Mouse (Mus musculus) CH12.LX (cell line): ENCODE data around the gene H2-M10.6. TPM values are rescaled to one million over a fixed set of nuclear protein-coding genes. Genes with fewer than 3 reads are reported as not detected.

Experiments used
- DNase-seq: peaks from one replicate; pipeline ENCODE4 v3.0.0-alpha.2; 2013; ENCODE audit errors: extremely low read depth
- H3K27ac ChIP-seq: 2 replicates; pipeline ENCODE4 v1.5.1; 2012; ENCODE audit warnings: low read depth, mild to moderate bottlenecking, control low read depth, moderate library complexity; ENCODE audit not compliant: insufficient read depth
- H3K27me3 ChIP-seq: replicated peaks from 2 replicates; pipeline ENCODE3; 2012; ENCODE audit warnings: inconsistent platforms
- H3K36me3 ChIP-seq, 2 experiments: replicated peaks in 1 of 2; 2 replicates each; pipeline versions ENCODE3 to v1.6.1; 2012; ENCODE audit warnings: inconsistent platforms in 1 of 2, low read length in 1 of 2, mild to moderate bottlenecking in 1 of 2, mixed read lengths in 1 of 2, moderate library complexity in 1 of 2; ENCODE audit not compliant: control insufficient read depth in 1 of 2, insufficient read depth in 1 of 2
- H3K4me1 ChIP-seq, 2 experiments: 2 replicates each; pipeline ENCODE4 v1.6.1; 2012; ENCODE audit warnings: inconsistent platforms in 1 of 2, moderate library complexity in 1 of 2; ENCODE audit not compliant: insufficient read depth in 2 of 2, control insufficient read depth in 1 of 2
- H3K4me2 ChIP-seq: 2 replicates; pipeline ENCODE4 v1.6.1; 2012; ENCODE audit warnings: low read depth, mild to moderate bottlenecking, control low read depth; ENCODE audit not compliant: poor library complexity, insufficient read depth, severe bottlenecking
- H3K4me3 ChIP-seq, 3 experiments: fragments of 150-350 bp in 1 of 3; sonication (generic) in 1 of 3; replicated peaks in 1 of 3; 2 replicates each; pipeline versions ENCODE3 to v1.5.1; 2011 to 2012; ENCODE audit warnings: low read depth in 2 of 3, low read length in 2 of 3, mild to moderate bottlenecking in 2 of 3, moderate library complexity in 2 of 3, control low read depth in 1 of 3, improper control_type of control experiment in 1 of 3, inconsistent platforms in 1 of 3, mixed read lengths in 1 of 3; ENCODE audit not compliant: poor library complexity in 1 of 3
- H3K79me2 ChIP-seq: replicated peaks from 2 replicates; pipeline ENCODE4 v1.6.1; 2012; ENCODE audit warnings: mild to moderate bottlenecking, moderate library complexity; ENCODE audit not compliant: control insufficient read depth, poor library complexity, insufficient read depth, severe bottlenecking; ENCODE audit errors: extremely low read depth
- H3K9ac ChIP-seq: 2 replicates; pipeline ENCODE4 v1.6.1; 2012; ENCODE audit warnings: low read depth, mild to moderate bottlenecking, control low read depth, moderate library complexity; ENCODE audit not compliant: insufficient read depth
- H3K9me3 ChIP-seq: replicated peaks from 2 replicates; pipeline ENCODE3; 2012; ENCODE audit warnings: low read length, inconsistent platforms, mixed read lengths
- E2F4 ChIP-seq: IDR thresholded peaks from 2 replicates; pipeline ENCODE4 v1.6.1; 2011; ENCODE audit warnings: low read depth, low read length, improper control_type of control experiment; ENCODE audit not compliant: insufficient replicate concordance
- ETS1 ChIP-seq: conservative IDR thresholded peaks from 2 replicates; pipeline ENCODE4 v1.6.1; 2012; ENCODE audit warnings: low read depth, mild to moderate bottlenecking, inconsistent platforms, low read length, improper control_type of control experiment, moderate library complexity
- IRF4 ChIP-seq: IDR thresholded peaks from 2 replicates; pipeline ENCODE4 v1.6.1; 2014; ENCODE audit warnings: low read depth, mild to moderate bottlenecking, inconsistent platforms, low read length, improper control_type of control experiment
- MAFK ChIP-seq: IDR thresholded peaks from 2 replicates; pipeline ENCODE4 v1.6.1; 2011; ENCODE audit warnings: low read length, improper control_type of control experiment; ENCODE audit not compliant: insufficient replicate concordance
- MAX ChIP-seq: IDR thresholded peaks from 2 replicates; pipeline ENCODE4 v1.6.1; 2011; ENCODE audit warnings: low read length, improper control_type of control experiment
- MAZ ChIP-seq: IDR thresholded peaks from 2 replicates; pipeline ENCODE4 v1.6.1; 2012; ENCODE audit warnings: low read depth, mild to moderate bottlenecking, inconsistent platforms, low read length, improper control_type of control experiment, moderate library complexity
- MEF2A ChIP-seq: IDR thresholded peaks from 2 replicates; pipeline ENCODE4 v1.6.1; 2014; ENCODE audit warnings: low read depth, mild to moderate bottlenecking, inconsistent platforms, low read length, improper control_type of control experiment, borderline replicate concordance
- MXI1 ChIP-seq: IDR thresholded peaks from 2 replicates; pipeline ENCODE4 v1.6.1; 2011; ENCODE audit warnings: mild to moderate bottlenecking, low read depth, low read length, improper control_type of control experiment
- MYC ChIP-seq: IDR thresholded peaks from 2 replicates; pipeline ENCODE4 v1.6.1; 2011; ENCODE audit warnings: low read depth, mild to moderate bottlenecking, improper control_type of control experiment, low read length
- NRF1 ChIP-seq: IDR thresholded peaks from 2 replicates; pipeline ENCODE4 v1.6.1; 2014; ENCODE audit warnings: low read depth, mild to moderate bottlenecking, inconsistent platforms, low read length, improper control_type of control experiment, moderate library complexity
- PAX5 ChIP-seq: IDR thresholded peaks from 2 replicates; pipeline ENCODE4 v1.6.1; 2012; ENCODE audit warnings: low read length, inconsistent platforms, mixed read lengths
- POLR2A ChIP-seq: IDR thresholded peaks from 2 replicates; pipeline ENCODE4 v1.6.1; 2011; ENCODE audit warnings: low read depth, mild to moderate bottlenecking, improper control_type of control experiment, low read length
- POLR2AphosphoS2 ChIP-seq: IDR thresholded peaks from 2 replicates; pipeline ENCODE4 v1.6.1; 2011; ENCODE audit warnings: low read depth, low read length, improper control_type of control experiment
- RCOR1 ChIP-seq: conservative IDR thresholded peaks from 2 replicates; pipeline ENCODE4 v1.6.1; 2012; ENCODE audit warnings: low read depth, mild to moderate bottlenecking, inconsistent platforms, low read length, improper control_type of control experiment
- TBP ChIP-seq: conservative IDR thresholded peaks from 2 replicates; pipeline ENCODE4 v1.6.1; 2011; ENCODE audit warnings: low read depth, low read length, improper control_type of control experiment
- UBTF ChIP-seq: IDR thresholded peaks from 2 replicates; pipeline ENCODE4 v1.6.1; 2012; ENCODE audit warnings: low read depth, mild to moderate bottlenecking, inconsistent platforms, low read length, improper control_type of control experiment, moderate library complexity
- USF2 ChIP-seq: conservative IDR thresholded peaks from 2 replicates; pipeline ENCODE4 v1.6.1; 2011; ENCODE audit warnings: low read depth, low read length, improper control_type of control experiment
- ZKSCAN1 ChIP-seq: IDR thresholded peaks from 2 replicates; pipeline ENCODE4 v1.6.1; 2012; ENCODE audit warnings: low read depth, inconsistent platforms, low read length, improper control_type of control experiment, borderline replicate concordance
- ZMIZ1 ChIP-seq: IDR thresholded peaks from 2 replicates; pipeline ENCODE4 v1.6.1; 2012; ENCODE audit warnings: low read depth, mild to moderate bottlenecking, inconsistent platforms, low read length, improper control_type of control experiment
- dilution Hi-C: fragments of 300-500 bp; cut with MboI; formaldehyde crosslinking; loops from 2 replicates; pipeline ENCODE4 v1.14.3; 2020; ENCODE audit warnings: low sequenced_read_pairs; ENCODE audit not compliant: extremely low pct_unique_long_range_greater_than_20kb, extremely low pct_ligation_motif_present
- in situ Hi-C: fragments of 300-500 bp; cut with MboI; formaldehyde crosslinking; loops from 3 replicates; pipeline ENCODE4 v1.14.3; 2019; ENCODE audit warnings: low sequenced_read_pairs, low pct_ligation_motif_present, low pct_unique_long_range_greater_than_20kb, mixed read lengths
- polyA plus RNA-seq: library from polyadenylated mRNA; unstranded; fragments of >175 nt; gene quantifications from 2 replicates; pipeline ENCODE4 v1.2.1, GENCODE M21; 2012; ENCODE audit warnings: low read depth; ENCODE audit not compliant: insufficient read length
- total RNA-seq, 2 experiments: library from RNA; depleted of rRNA; stranded (reverse); fragments of 300-350 nt in 1 of 2; fragments of >200 nt in 1 of 2; gene quantifications; 2 replicates each; pipeline ENCODE4 v1.2.3; 2012 to 2014

The H2-M10.6 gene
- total and polyA plus RNA-seq, 3 experiments = 0.27 TPM; not detected in 2

DNA sequence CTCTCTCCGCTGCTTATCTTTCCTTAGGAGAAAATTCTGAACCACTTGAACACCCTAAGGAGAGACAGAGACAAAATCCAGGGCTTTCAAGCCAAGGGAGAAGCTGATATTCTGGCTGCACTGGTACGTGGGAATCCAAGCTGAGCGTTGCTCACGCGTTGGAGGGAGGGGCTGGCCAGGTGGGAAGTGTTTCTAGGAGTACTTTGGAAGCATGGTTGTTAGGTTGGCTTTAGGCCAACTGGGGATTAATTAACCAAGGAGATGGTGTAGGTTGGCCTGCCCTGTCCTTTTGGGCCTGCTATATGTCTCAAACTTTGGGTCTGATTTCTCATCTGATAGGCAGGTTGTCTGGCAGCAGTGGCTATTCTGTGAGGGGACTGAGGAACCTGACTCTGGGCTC lies 39.2 kb downstream of the H2-M10.6 start:
- H3K9ac ChIP-seq = no peak overlapping the region
- no peak overlapping the region for H3K4me3 ChIP-seq
- peaks cover 0 to 9% of the 10 kb centered on the region in 2 experiments; a peak in 1 of 4 replicates for H3K4me1 ChIP-seq
- H3K79me2 ChIP-seq = no peaks in the 10 kb centered on the region; the same call in 1 of the 2 replicates
- TF ChIP-seq POLR2AphosphoS2 (no peak), NRF1 (no peak), MAX (no peak), E2F4 (no peak), MYC (no peak), ETS1 (no peak), ZKSCAN1 (no peak), PAX5 (no peak), USF2 (no peak), ZMIZ1 (no peak), MEF2A (no peak)
- TF ChIP-seq, all 38 proteins: peak for 0
- in situ Hi-C loops (no loop called here), dilution Hi-C loops (no loop called here)
- Histone ChIP-seq H3K27ac (no peak overlapping the region), H3K36me3 (peaks cover 42 to 82% of the 10 kb centered on the region in 2 experiments), H3K27me3 (no peaks in the 10 kb centered on the region), H3K4me2 (no peak overlapping the region), H3K9me3 (no peaks in the 10 kb centered on the region)
- no peak for DNase-seq

DNA sequence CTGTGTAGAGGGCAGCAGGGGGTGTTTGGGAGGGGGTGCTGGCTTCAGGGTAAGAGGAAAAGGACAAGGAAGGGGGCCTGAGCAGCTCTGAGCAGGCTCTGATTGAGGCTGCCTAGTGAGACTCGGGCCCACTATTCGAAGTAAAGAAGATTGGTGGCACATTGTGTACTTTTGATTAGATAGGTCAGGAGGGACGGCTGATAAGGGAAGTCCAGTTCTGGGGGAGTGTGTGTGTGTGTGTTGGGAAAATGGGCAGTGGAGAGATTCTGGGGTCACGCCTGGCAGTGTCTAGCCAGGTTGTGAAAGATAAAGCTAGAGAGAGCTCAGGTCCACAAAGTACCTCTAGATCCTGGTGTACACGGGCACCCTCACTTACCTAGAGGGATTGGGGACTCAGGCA lies 39.7 kb downstream of the H2-M10.6 start:
- H3K4me2 ChIP-seq = no peak overlapping the region
- no peak overlapping the region for H3K9ac ChIP-seq
- DNase-seq = no peak
- peaks cover 0 to 9% of the 10 kb centered on the region in 2 experiments; a peak in 1 of 4 replicates for H3K4me1 ChIP-seq
- TF ChIP-seq POLR2A = no peak
- TF ChIP-seq POLR2AphosphoS2 = no peak
- no peak for TF ChIP-seq MEF2A
- no peak for TF ChIP-seq MAZ
- no peak for TF ChIP-seq TBP
- no peak for TF ChIP-seq PAX5
- TF ChIP-seq IRF4 = no peak
- no peak for TF ChIP-seq MXI1
- TF ChIP-seq UBTF = no peak
- no peak for TF ChIP-seq RCOR1
- no peak for TF ChIP-seq MAFK
- H3K36me3 ChIP-seq = peaks cover 44 to 83% of the 10 kb centered on the region in 2 experiments
- no peak overlapping the region for H3K4me3 ChIP-seq
- no peaks in the 10 kb centered on the region; the same call in 1 of the 2 replicates for H3K79me2 ChIP-seq
- dilution Hi-C loops = no loop called here
- no peaks in the 10 kb centered on the region for H3K9me3 ChIP-seq
- no peaks in the 10 kb centered on the region for H3K27me3 ChIP-seq
- no peak overlapping the region for H3K27ac ChIP-seq
- in situ Hi-C loops = no loop called here
